Mouse (Mus musculus) small intestine, adult 2 months (tissue): ENCODE data around the gene Gm37240. TPM values are rescaled to one million over a fixed set of nuclear protein-coding genes. Genes with fewer than 3 reads are reported as not detected.

Experiments
- H3K27ac ChIP-seq: fragments of 200-500 bp; 2 replicates; pipeline ENCODE4 v1.5.1; 2012; ENCODE audit warnings: low read depth, low read length, control low read depth, inconsistent platforms; ENCODE audit not compliant: insufficient read depth
- H3K27me3 ChIP-seq: fragments of 200-500 bp; 2 replicates; pipeline ENCODE4 v1.6.1; 2012; ENCODE audit warnings: mild to moderate bottlenecking, moderate library complexity, low read length, inconsistent platforms; ENCODE audit not compliant: control insufficient read depth, insufficient read depth
- H3K36me3 ChIP-seq: fragments of 200-500 bp; 2 replicates; pipeline ENCODE4 v1.6.1; 2012; ENCODE audit warnings: mild to moderate bottlenecking, low read length, control low read depth, inconsistent platforms; ENCODE audit not compliant: control insufficient read depth, insufficient read depth
- H3K4me1 ChIP-seq: fragments of 200-500 bp; 2 replicates; pipeline ENCODE4 v1.6.1; 2012; ENCODE audit warnings: low read length, inconsistent platforms, mixed read lengths; ENCODE audit not compliant: control insufficient read depth, insufficient read depth, insufficient read length
- H3K4me3 ChIP-seq: fragments of 200-500 bp; 2 replicates; pipeline ENCODE4 v1.5.1; 2012; ENCODE audit warnings: low read depth, mild to moderate bottlenecking, control low read depth, inconsistent platforms, low read length, moderate library complexity
- CTCF ChIP-seq: fragments of 200-500 bp; IDR thresholded peaks from 2 replicates; pipeline ENCODE4 v1.5.1; 2012; ENCODE audit warnings: low read depth, mild to moderate bottlenecking, control low read depth, inconsistent platforms, low read length, moderate library complexity, mixed read lengths; ENCODE audit not compliant: insufficient replicate concordance, insufficient read length; ENCODE audit errors: extremely low read depth
- POLR2A ChIP-seq: fragments of 200-500 bp; IDR thresholded peaks from 2 replicates; pipeline ENCODE4 v1.6.1; 2012; ENCODE audit warnings: low read depth, mild to moderate bottlenecking, control low read depth, inconsistent platforms, low read length, moderate library complexity
- WGBS: fragments of 180-500 bp; shearing (Covaris S2); methylation state at CpG from one replicate; pipeline ENCODE4 v1.1.7; 2018; 5-methylcytosine and 5-hydroxymethylcytosine counted together
- polyA plus RNA-seq: library from polyadenylated mRNA; depleted of rRNA; stranded (reverse); fragments of >200 nt; gene quantifications from 2 replicates; pipeline ENCODE4 v1.2.3, GENCODE M21; 2012

The Gm37240 gene
- polyA plus RNA-seq, 1 experiment = 58.2 TPM

DNA sequence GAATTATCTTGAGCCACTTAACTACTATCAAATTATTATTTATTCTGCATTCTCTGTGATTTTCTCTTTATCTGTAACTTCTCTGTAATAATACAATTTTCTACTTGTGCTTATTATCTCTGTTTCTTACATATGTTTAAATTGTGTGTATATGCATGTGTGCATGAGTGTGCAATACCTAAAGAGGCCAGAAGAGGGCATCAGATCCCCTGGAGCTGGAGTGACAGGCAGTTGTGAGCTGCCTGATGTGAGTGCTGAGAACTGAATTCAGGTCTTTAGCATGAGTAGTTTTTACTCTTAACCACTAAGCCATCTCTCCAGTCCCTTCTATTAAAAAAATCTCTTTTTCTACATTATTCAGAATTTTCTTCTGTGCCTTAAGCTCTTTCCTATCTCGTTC, 406.7 kb downstream of the Gm37240 start:
- H3K27me3 ChIP-seq = no peaks in the 10 kb centered on the region
- WGBS = 79% methylated on average over 1 of the region's 1 CpGs
- H3K4me1 ChIP-seq = no peaks in the 10 kb centered on the region
- H3K27ac ChIP-seq = no peak overlapping the region
- no peak overlapping the region for H3K4me3 ChIP-seq
- H3K36me3 ChIP-seq = no peaks in the 10 kb centered on the region
- TF ChIP-seq POLR2A = no peak
- peak; percentile 18; the same call in 1 of the 2 replicates for TF ChIP-seq CTCF

GRCm38 (mm10) chr3:85478731-85479130, 408.6 kb downstream of the Gm37240 start:
- no peaks in the 10 kb centered on the region for H3K36me3 ChIP-seq
- no peaks in the 10 kb centered on the region for H3K4me1 ChIP-seq
- no peak overlapping the region for H3K4me3 ChIP-seq
- H3K27ac ChIP-seq = no peak overlapping the region
- 88% methylated on average over 8 of the region's 8 CpGs for WGBS
- TF ChIP-seq POLR2A (no peak), CTCF (no peak)
- no peaks in the 10 kb centered on the region for H3K27me3 ChIP-seq

GRCm38 (mm10) chr3:85469711-85470110, 417.6 kb downstream of the Gm37240 start:
- no peak overlapping the region for H3K4me3 ChIP-seq
- H3K36me3 ChIP-seq = no peaks in the 10 kb centered on the region
- H3K4me1 ChIP-seq = no peaks in the 10 kb centered on the region
- WGBS = 62% methylated on average over 6 of the region's 6 CpGs
- H3K27ac ChIP-seq = no peak overlapping the region
- TF ChIP-seq CTCF (no peak), POLR2A (no peak)
- no peaks in the 10 kb centered on the region for H3K27me3 ChIP-seq

- H3K36me3 ChIP-seq = no peaks in the 10 kb centered on the region
- TF ChIP-seq POLR2A (no peak), CTCF (no peak)
- H3K27ac ChIP-seq = no peak overlapping the region
- no peaks in the 10 kb centered on the region for H3K4me1 ChIP-seq
- H3K27me3 ChIP-seq = no peaks in the 10 kb centered on the region
- WGBS = 70% methylated on average over 2 of the region's 2 CpGs
- H3K4me3 ChIP-seq = no peak overlapping the region
Observed at GRCm38 (mm10) chr3:85468995-85469394, 418.3 kb downstream of the Gm37240 start.

GRCm38 (mm10) chr3:85465283-85466025, 421.9 kb downstream of the Gm37240 start:
- Histone ChIP-seq H3K4me1 (no peaks in the 10 kb centered on the region), H3K4me3 (no peak overlapping the region), H3K36me3 (no peaks in the 10 kb centered on the region), H3K27me3 (no peaks in the 10 kb centered on the region), H3K27ac (no peak overlapping the region)
- TF ChIP-seq CTCF (no peak), POLR2A (no peak)
- WGBS = 76% methylated on average over 10 of the region's 10 CpGs

DNA sequence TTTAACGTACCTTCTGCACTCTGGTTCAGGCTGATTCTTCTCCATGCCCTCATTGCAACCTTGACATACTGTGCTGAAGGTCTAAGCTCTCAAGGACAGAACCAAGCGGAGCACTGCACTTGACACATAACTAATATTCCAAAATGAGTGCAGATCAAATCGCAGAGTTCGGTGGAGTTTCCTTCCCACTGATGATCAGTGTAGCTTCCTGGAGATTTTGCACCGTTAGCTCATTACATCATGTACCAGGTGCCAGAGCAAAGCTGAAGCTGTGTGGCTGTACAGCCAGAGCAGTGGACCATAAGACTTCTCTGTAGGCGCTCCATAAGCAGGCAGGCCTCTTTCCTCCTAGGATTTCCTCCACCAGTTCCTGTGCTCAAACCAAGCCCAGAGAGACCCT, 427.3 kb downstream of the Gm37240 start:
- TF ChIP-seq POLR2A (no peak), CTCF (no peak)
- Histone ChIP-seq H3K4me1 (no peaks in the 10 kb centered on the region), H3K4me3 (no peak overlapping the region), H3K27ac (no peak overlapping the region), H3K27me3 (no peaks in the 10 kb centered on the region), H3K36me3 (no peaks in the 10 kb centered on the region)
- 91% methylated on average over 6 of the region's 6 CpGs for WGBS

- Histone ChIP-seq H3K27me3 (no peaks in the 10 kb centered on the region), H3K4me3 (no peak overlapping the region), H3K4me1 (no peaks in the 10 kb centered on the region), H3K27ac (no peak overlapping the region), H3K36me3 (no peaks in the 10 kb centered on the region)
- 71% methylated on average over 2 of the region's 2 CpGs for WGBS
- TF ChIP-seq CTCF (no peak), POLR2A (no peak)
Observed at GRCm38 (mm10) chr3:85456983-85457382, 430.3 kb downstream of the Gm37240 start.

GRCm38 (mm10) chr3:85455453-85455852, 431.9 kb downstream of the Gm37240 start:
- TF ChIP-seq POLR2A (no peak), CTCF (no peak)

More at GRCm38 (mm10) chr3:85455453-85455852, 431.9 kb downstream of the Gm37240 start:
- Histone ChIP-seq H3K27ac (no peak overlapping the region), H3K4me3 (no peak overlapping the region), H3K27me3 (no peaks in the 10 kb centered on the region), H3K36me3 (no peaks in the 10 kb centered on the region), H3K4me1 (no peaks in the 10 kb centered on the region)
- 33% methylated on average over 3 of the region's 3 CpGs for WGBS
